Mouse (Mus musculus) layer of hippocampus, postnatal 10 days (tissue): Measurements from ENCODE around the gene Dynlt3. TPM values are rescaled to one million over a fixed set of nuclear protein-coding genes. Genes with fewer than 3 reads are reported as not detected.
"Not testable (repeated sequence)": the region's sequence is repeated elsewhere in the genome, so short reads cannot be mapped to it uniquely, and the experiment has no call there.

Source experiments
- DNase-seq, 2 experiments: peaks; one replicate each; pipeline ENCODE4 v3.0.0; 2021; ENCODE audit warnings: low spot score in 2 of 2
- long read RNA-seq: library from polyadenylated mRNA; stranded (forward); transcript quantifications from one replicate; pipeline ENCODE4 v2.0.0, GENCODE M21; 2023
- total RNA-seq, 2 experiments: library from RNA; stranded (reverse); gene quantifications; 2 replicates each; pipeline ENCODE4 v1.2.3; 2021

The Dynlt3 gene
- total RNA-seq, result 100 to 1,000 TPM in 1 of 2 experiments, 10 to 100 TPM in 1; 83.9 to 115 TPM
- long read RNA-seq, transcript Dynlt3-201 (5 exons, 2,176 nt), result major isoform, 103 of 110 reads
- long read RNA-seq, partial matches to known transcripts, result 1 of 110 reads
- long read RNA-seq, other reads (novel, unspliced or antisense), result 6 of 110 reads

DNA sequence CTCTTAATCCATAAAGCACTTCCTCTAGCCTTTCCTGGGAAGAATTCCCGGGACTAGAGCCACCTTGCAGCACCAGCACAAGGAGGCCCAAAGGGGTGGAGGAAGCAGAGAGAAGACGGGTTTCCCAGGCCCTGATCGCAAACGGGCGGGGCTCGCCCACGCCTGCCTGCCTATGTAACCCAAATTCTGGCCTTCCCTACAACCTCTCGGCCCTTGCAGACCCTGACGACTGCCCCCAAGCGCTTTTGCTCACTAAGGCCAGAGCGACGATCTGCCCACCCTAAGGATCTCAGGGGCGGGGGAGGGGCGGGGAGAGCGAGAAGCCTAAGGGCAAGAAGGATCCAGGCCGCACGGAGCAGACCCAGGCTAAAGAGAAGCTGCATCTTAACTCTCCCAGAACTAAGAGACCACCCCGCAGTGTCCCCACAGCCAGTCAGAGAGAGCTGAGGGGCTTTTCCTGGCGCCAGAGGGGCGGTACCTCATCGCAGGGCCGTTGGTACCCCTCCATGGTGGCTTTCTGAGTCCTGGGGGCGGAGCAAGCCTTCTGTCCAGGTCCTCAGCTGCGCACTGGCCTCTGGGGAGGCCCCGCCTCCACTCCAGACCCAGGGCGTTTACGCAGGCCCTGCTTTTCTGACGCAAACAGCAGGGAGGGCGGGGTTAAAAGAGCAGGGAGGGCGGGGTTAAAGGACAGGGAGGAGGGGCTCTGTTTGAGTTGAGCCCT, at the start of gene Dynlt3:
Dynlt3 (minus strand) TSS at position 613 of the 721 bp plus-strand sequence.
- DNase-seq, result peak; percentile 52 to 66

DNA sequence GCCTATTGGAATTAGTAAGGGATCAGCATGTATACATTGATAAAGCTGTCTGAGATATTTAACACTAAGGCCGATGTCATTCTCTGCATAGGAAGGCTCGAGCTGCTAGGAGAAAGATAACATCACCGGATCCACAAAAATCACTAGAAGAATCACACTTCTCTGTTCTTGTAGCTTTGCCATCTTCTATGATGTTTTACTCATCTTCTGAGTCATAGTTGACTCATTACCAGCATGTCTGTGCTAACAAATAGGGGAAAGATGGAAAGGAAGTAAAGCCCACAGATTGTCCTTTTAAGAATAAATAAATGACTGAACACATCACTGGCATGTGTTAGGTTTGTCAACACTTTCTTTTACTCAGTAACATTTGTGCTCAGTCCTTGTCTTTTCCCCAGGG, 37.0 kb upstream of the Dynlt3 start:
- no peak for DNase-seq

DNA sequence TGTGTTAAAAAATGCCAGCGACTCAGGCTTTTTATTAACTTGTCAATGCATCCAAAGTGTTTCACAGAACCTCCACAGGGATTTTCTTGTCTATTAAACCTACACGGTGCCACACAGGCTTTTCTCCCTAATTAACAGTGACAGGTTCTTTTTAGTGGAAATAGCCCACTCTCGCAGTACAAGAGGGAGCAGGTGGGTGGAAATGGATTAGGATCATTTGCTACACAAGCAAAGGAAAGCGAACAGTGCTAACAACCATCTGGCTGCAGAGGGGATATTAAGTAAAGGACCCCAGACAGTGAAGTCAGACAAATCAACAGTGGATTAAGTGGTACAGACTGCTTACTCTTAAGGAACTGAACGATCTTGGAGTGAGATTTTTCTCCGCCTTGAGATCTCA, 33.2 kb upstream of the Dynlt3 start:
- no peak for DNase-seq

DNA sequence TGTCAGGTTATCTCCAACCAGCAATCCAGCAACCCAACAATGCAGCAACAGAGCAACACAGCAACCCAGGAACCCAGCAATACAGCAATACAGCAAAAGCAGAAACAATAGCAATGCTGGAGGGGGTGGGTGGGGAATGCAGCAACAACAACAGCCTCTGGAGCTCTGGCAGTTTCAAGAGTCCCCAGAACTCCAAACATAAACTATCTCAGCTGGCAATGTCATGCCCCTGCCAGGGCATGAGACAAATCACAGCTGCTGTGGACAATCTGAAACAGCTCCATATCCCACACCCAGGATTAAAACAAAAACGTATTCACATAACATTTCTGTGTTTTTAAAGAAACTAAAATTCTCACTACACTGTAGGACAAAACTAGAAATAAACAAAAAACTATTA, 9.2 kb upstream of the Dynlt3 start:
- no peak for DNase-seq

DNA sequence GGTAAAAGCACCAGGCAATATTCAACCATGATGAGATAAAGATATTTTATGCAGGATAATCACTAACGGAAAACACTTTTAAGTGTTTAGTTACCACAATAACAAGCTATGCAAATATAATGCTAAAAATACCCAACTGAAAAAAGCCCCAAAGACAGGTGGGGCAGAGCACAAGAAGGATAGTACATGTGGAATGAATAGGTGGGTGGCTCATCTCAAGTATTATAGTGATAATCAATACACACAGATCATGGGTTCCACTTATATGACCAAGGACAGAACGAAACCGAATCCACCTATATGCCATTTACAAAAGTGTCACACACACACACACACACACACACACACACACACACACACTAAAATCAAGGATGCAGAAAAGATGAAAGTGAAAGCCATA, 8.6 kb upstream of the Dynlt3 start:
- DNase-seq, result no peak

DNA sequence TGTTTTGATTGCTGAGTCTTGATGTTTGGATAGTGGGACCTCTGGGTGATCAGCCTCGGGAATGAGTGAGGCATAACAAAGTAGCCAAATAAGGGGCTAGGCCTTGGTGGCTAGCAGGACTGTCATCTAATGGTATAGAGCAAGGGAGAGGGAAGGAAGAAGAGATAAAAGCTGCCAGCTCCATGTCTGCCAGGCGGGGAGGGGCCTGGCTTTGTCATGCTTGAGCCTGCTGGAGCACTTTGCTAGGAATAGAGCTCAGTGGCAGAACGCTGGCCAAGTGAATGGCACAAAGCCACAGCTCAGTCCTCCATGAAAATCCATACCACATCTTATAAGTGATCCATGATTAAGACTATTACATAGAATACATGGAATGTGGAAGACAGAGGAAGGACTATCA, 10.0 kb downstream of the Dynlt3 start:
- no peak for DNase-seq

DNA sequence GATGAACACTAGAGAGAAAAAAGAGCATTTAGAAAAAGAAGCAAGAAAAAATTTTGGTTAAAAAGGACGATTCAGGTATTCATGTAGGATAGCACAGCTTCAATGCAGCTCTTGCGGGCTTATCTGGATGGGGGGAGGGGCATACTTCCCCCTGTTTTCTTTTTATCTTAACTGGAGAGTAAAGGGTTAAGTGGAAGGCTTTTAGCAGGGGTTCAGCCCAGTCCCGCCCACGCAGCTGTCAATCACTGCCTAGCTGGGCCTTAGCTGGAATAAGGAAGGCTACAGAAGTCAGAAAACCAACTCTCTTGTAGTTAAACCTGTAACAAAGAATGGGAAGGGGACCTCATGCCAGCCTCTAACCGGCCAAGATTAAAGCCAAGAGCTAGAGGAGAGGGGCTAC, 22.2 kb downstream of the Dynlt3 start:
- not testable (repeated sequence) for DNase-seq

DNA sequence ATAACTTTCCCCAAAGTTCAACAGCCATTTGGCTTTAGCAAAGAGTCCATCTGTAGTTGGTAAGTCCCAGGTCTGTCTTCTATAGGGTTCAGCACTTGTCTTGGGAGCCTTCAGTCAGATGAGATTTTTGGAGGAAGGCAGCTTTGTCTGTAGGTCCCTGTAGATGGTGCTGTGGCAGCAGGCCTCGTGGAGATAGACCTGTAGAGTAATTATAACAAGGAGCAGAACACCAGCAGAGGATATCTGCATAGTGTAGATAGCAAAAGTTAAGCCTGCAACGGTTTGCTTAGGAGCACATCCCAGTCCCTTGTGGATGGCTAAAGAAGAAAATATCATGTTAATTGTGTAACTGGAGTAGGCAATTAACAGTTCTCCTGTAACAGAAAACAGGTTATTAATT, 22.7 kb downstream of the Dynlt3 start:
- not testable (repeated sequence) for DNase-seq

Other genes with a start within 250 kb of the Dynlt3 start
- gene Cybb, start 175.2 kb downstream of the Dynlt3 start, total RNA-seq, result under 1 TPM; 0.47 to 0.91 TPM
- gene H2al1o, start 90.6 kb downstream of the Dynlt3 start, total RNA-seq, result not detected
- not detected for gene Hypm, start 183.9 kb upstream of the Dynlt3 start, total RNA-seq
- gene H2al3, start 186.7 kb upstream of the Dynlt3 start, total RNA-seq, result not detected
- gene Sytl5, start 222.6 kb upstream of the Dynlt3 start, total RNA-seq, result 1 to 10 TPM; 2.1 to 2.3 TPM